Mouse (Mus musculus) thymus, postnatal 25 days (tissue): Measurements from ENCODE around the gene Slc9a7.
A peak's percentile ranks its signal among the peaks of the same experiment; 100 is the strongest.

Source experiments
- DNase-seq: peaks from one replicate; pipeline ENCODE4 v3.0.0; 2022

The Slc9a7 gene

GRCm38 (mm10) chrX:20129466-20129865, 162.1 kb downstream of the Slc9a7 start:
- DNase-seq = no peak

GRCm38 (mm10) chrX:20128951-20129350, 162.7 kb downstream of the Slc9a7 start:
- DNase-seq = no peak

GRCm38 (mm10) chrX:20125481-20125880, 166.1 kb downstream of the Slc9a7 start:
- no peak for DNase-seq

GRCm38 (mm10) chrX:20117717-20118116, 173.9 kb downstream of the Slc9a7 start:
- no peak for DNase-seq

- DNase-seq = no peak
Observed at GRCm38 (mm10) chrX:20070196-20070595, 221.4 kb downstream of the Slc9a7 start.

- DNase-seq = no peak
Observed at GRCm38 (mm10) chrX:20066636-20067035, 225.0 kb downstream of the Slc9a7 start.

- DNase-seq = no peak
Observed at GRCm38 (mm10) chrX:20061764-20062480, 229.7 kb downstream of the Slc9a7 start.

GRCm38 (mm10) chrX:20060769-20061315, 230.8 kb downstream of the Slc9a7 start:
- no peak for DNase-seq

GRCm38 (mm10) chrX:20060096-20060768, 231.4 kb downstream of the Slc9a7 start:
- no peak for DNase-seq

- peak; percentile 9 for DNase-seq
Observed at GRCm38 (mm10) chrX:20059381-20059971, 232.1 kb downstream of the Slc9a7 start, which contains the start of gene Chst7. Chst7 (plus strand) TSS chrX:20059560.
